Mouse (Mus musculus) heart, postnatal 0 days (tissue): ENCODE data around the gene Cops6.

Experiments used
- CTCF ChIP-seq: IDR thresholded peaks from 2 replicates; pipeline ENCODE4 v1.5.1; 2016; ENCODE audit warnings: antibody characterized with exemption, control low read depth, low read depth
- EP300 ChIP-seq: IDR thresholded peaks from 2 replicates; pipeline ENCODE4 v1.6.1; 2016; ENCODE audit warnings: antibody characterized with exemption, low read depth

- no peak for TF ChIP-seq EP300
- no peak for TF ChIP-seq CTCF
Observed at GRCm38 (mm10) chr5:138207253-138207652, 46.4 kb downstream of the Cops6 start.
